ENCODE assay signal across 17 mouse cellular contexts in the genomic region with DNA sequence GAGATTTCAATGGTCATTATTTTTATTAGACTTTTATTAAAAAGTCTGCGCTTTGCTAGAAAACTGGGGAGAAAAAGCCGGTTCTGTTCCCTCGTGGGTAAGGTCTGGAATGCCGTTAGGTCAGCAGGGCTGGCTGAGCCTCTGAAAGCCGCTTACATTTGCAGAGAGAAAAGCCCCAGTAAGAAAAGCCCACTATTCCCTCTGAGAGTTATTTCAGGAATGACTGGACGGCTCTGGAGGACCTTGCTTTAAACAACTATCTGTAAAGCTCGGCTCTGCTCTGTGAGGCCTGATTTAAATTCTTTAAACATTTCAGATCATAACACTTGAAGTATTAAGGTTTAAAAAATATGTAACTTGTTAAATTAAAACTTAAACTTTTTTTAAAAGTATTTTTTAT. TPM values are rescaled to one million over a fixed set of nuclear protein-coding genes. Genes with fewer than 3 reads are reported as not detected.
A peak's percentile ranks its signal among the peaks of the same experiment; 100 is the strongest.
DNase-seq lines count a peak whose midpoint lies in the region; ATAC-seq lines count a peak whose summit lies in the region.
"Had no signal": no experiment of that assay in that cellular context is flagged by ENCODE, and none has a peak within 500 bp of the region (broad histone marks: within the 10 kb centered on the region; RNA-seq: fewer than 3 reads in every experiment).

No protein-coding gene starts in this region.

- no peak for DNase-seq in heart, embryonic 10.5 days (ENCODE audit: low spot score)
- DNase-seq in heart, adult 11 months, result no peak
- peak; percentile 49 for DNase-seq in embryonic facial prominence, embryonic 14.5 days (ENCODE audit: low spot score)
- DNase-seq in layer of hippocampus, postnatal 10 days (ENCODE audit: low spot score in 2 of 2), result no peak
- DNase-seq: adrenal gland, postnatal 14 days; cerebellum, adult 9-11 months; liver, embryonic 13.5 days; lung, postnatal 14 days; right cerebral cortex, adult 18-20 months; thymus, postnatal 25 days had no signal

- no peaks in the 10 kb centered on the region for H3K27me3 ChIP-seq in heart, embryonic 10.5 days (ENCODE audit: insufficient read depth, poor library complexity, severe bottlenecking)
- no peaks in the 10 kb centered on the region for H3K27me3 ChIP-seq in hindbrain, embryonic 13.5 days
- no peaks in the 10 kb centered on the region for H3K27me3 ChIP-seq in hindbrain, embryonic 16.5 days (replicated peaks; ENCODE audit: control insufficient read depth, insufficient read depth, low read length)
- no peaks in the 10 kb centered on the region for H3K27me3 ChIP-seq in embryonic facial prominence, embryonic 14.5 days (replicated peaks; ENCODE audit: control insufficient read depth, insufficient read depth, low read length)
- no peaks in the 10 kb centered on the region for H3K27me3 ChIP-seq in neural tube, embryonic 14.5 days (ENCODE audit: control insufficient read depth, insufficient read depth, low read length)
- H3K27me3 ChIP-seq: liver, embryonic 13.5 days had no signal

- peaks cover 15% of the 10 kb centered on the region; the same call in 1 of the 2 replicates for H3K36me3 ChIP-seq in heart, embryonic 10.5 days
- peaks cover 4% of the 10 kb centered on the region for H3K36me3 ChIP-seq in hindbrain, embryonic 13.5 days
- H3K36me3 ChIP-seq in hindbrain, embryonic 16.5 days (ENCODE audit: control insufficient read depth, insufficient read depth, low read length), result no peaks in the 10 kb centered on the region
- H3K36me3 ChIP-seq in embryonic facial prominence, embryonic 14.5 days (ENCODE audit: control insufficient read depth, insufficient read depth, low read length), result 0 out of 2 replicates have a peak, but pooled peaks cover 4% of the 10 kb centered on the region
- no peaks in the 10 kb centered on the region for H3K36me3 ChIP-seq in neural tube, embryonic 14.5 days (ENCODE audit: control insufficient read depth, insufficient read depth, low read length)

- no peaks in the 10 kb centered on the region for H3K9me3 ChIP-seq in heart, embryonic 10.5 days
- no peaks in the 10 kb centered on the region for H3K9me3 ChIP-seq in hindbrain, embryonic 13.5 days
- H3K9me3 ChIP-seq in hindbrain, embryonic 16.5 days (ENCODE audit: control insufficient read depth, low read length), result no peaks in the 10 kb centered on the region
- no peaks in the 10 kb centered on the region for H3K9me3 ChIP-seq in embryonic facial prominence, embryonic 14.5 days (ENCODE audit: control insufficient read depth, low read length)
- H3K9me3 ChIP-seq in neural tube, embryonic 14.5 days (ENCODE audit: control insufficient read depth, low read length), result no peaks in the 10 kb centered on the region
- H3K9me3 ChIP-seq: liver, embryonic 13.5 days had no signal

- ATAC-seq in hindbrain, embryonic 13.5 days (ENCODE audit: low FRiP score), result peak; percentile 49; the same call in 1 of the 2 replicates
- no peak for ATAC-seq in hindbrain, embryonic 16.5 days
- no peak for ATAC-seq in embryonic facial prominence, embryonic 14.5 days (ENCODE audit: low read depth)
- ATAC-seq in neural tube, embryonic 14.5 days (ENCODE audit: low read depth), result 0 out of 2 replicates have a peak, but pooled peaks have one; percentile 28
- ATAC-seq in cerebellum, adult (ENCODE audit: insufficient number of reproducible peaks, low FRiP score, low TSS enrichment), result no peak
- ATAC-seq: forebrain, embryonic 16.5 days had no signal

- H3K9ac ChIP-seq in hindbrain, embryonic 13.5 days, result no peak overlapping the region
- H3K9ac ChIP-seq in hindbrain, embryonic 16.5 days (ENCODE audit: low read depth, low read length), result no peak overlapping the region
- peak overlapping the region; percentile 10; the same call in 1 of the 2 replicates for H3K9ac ChIP-seq in embryonic facial prominence, embryonic 14.5 days (ENCODE audit: low read depth, low read length)
- H3K9ac ChIP-seq in neural tube, embryonic 14.5 days (replicated peaks; ENCODE audit: low read depth, low read length), result no peak overlapping the region
- H3K9ac ChIP-seq: liver, embryonic 13.5 days had no signal

- peaks cover 22% of the 10 kb centered on the region for H3K4me1 ChIP-seq in heart, embryonic 10.5 days
- peaks cover 17% of the 10 kb centered on the region for H3K4me1 ChIP-seq in hindbrain, embryonic 13.5 days (replicated peaks)
- H3K4me1 ChIP-seq in hindbrain, embryonic 16.5 days (ENCODE audit: control insufficient read depth, insufficient read depth, low read depth, low read length), result peaks cover 3% of the 10 kb centered on the region
- H3K4me1 ChIP-seq in embryonic facial prominence, embryonic 14.5 days (ENCODE audit: control insufficient read depth, insufficient read depth, low read length), result peaks cover 2% of the 10 kb centered on the region
- no peaks in the 10 kb centered on the region for H3K4me1 ChIP-seq in neural tube, embryonic 14.5 days (ENCODE audit: control insufficient read depth, insufficient read depth, low read length)

- no peak overlapping the region for H3K4me2 ChIP-seq in hindbrain, embryonic 13.5 days
- no peak overlapping the region for H3K4me2 ChIP-seq in hindbrain, embryonic 16.5 days (ENCODE audit: low read length)
- H3K4me2 ChIP-seq in embryonic facial prominence, embryonic 14.5 days (ENCODE audit: low read depth, low read length), result no peak overlapping the region
- H3K4me2 ChIP-seq in neural tube, embryonic 14.5 days (ENCODE audit: low read depth, low read length), result no peak overlapping the region
- H3K4me2 ChIP-seq: liver, embryonic 13.5 days; midbrain, embryonic 11.5 days had no signal

- 41% methylated on average over 7 of the region's 7 CpGs for WGBS in heart, embryonic 10.5 days
- WGBS in hindbrain, embryonic 13.5 days, result 68% methylated on average over 7 of the region's 7 CpGs
- 58% methylated on average over 7 of the region's 7 CpGs for WGBS in hindbrain, embryonic 16.5 days
- 45% methylated on average over 7 of the region's 7 CpGs for WGBS in embryonic facial prominence, embryonic 14.5 days
- WGBS in neural tube, embryonic 14.5 days, result 46% methylated on average over 7 of the region's 7 CpGs

- peak overlapping the region; percentile 67 for H3K27ac ChIP-seq in heart, embryonic 10.5 days
- 0 out of 2 replicates have a peak overlapping the region, but pooled peaks have one; percentile 3 for H3K27ac ChIP-seq in hindbrain, embryonic 13.5 days
- H3K27ac ChIP-seq in hindbrain, embryonic 16.5 days (ENCODE audit: low read depth, low read length), result no peak overlapping the region; the same call in 1 of the 2 replicates
- 0 out of 2 replicates have a peak overlapping the region, but pooled peaks have one; percentile 8 for H3K27ac ChIP-seq in embryonic facial prominence, embryonic 14.5 days (replicated peaks; ENCODE audit: low read depth, low read length)
- H3K27ac ChIP-seq in neural tube, embryonic 14.5 days (ENCODE audit: low read depth, low read length), result no peak overlapping the region
- H3K27ac ChIP-seq: kidney, postnatal 0 days; liver, embryonic 13.5 days had no signal

- H3K4me3 ChIP-seq in heart, embryonic 10.5 days, result no peak overlapping the region
- H3K4me3 ChIP-seq in hindbrain, embryonic 13.5 days, result no peak overlapping the region
- H3K4me3 ChIP-seq in hindbrain, embryonic 16.5 days (ENCODE audit: low read length), result no peak overlapping the region
- H3K4me3 ChIP-seq in embryonic facial prominence, embryonic 14.5 days (ENCODE audit: low read depth, low read length), result no peak overlapping the region
- H3K4me3 ChIP-seq in neural tube, embryonic 14.5 days (ENCODE audit: low read depth, low read length), result no peak overlapping the region
- H3K4me3 ChIP-seq: liver, embryonic 13.5 days had no signal

RNA-seq across cellular contexts. Expression of gene Elovl6, which starts 36.4 kb away (rescaled TPM):
- polyA plus RNA-seq in heart, embryonic 10.5 days (2016; fragmentation: Nextera tagmentation; extraction: Ambion mirVana), result 24.7 and 35.8 TPM in 2 replicates
- polyA plus RNA-seq in hindbrain, embryonic 13.5 days (2015; fragmentation: Nextera tagmentation; extraction: Ambion mirVana), result 29.4 and 32.2 TPM in 2 replicates
- polyA plus RNA-seq in hindbrain, embryonic 16.5 days (2015; fragmentation: Nextera tagmentation; extraction: Ambion mirVana), result 44.3 and 44.4 TPM in 2 replicates
- 25.0 and 26.6 TPM in 2 replicates for polyA plus RNA-seq in embryonic facial prominence, embryonic 14.5 days (2014; fragmentation: Nextera tagmentation; extraction: Ambion mirVana)
- 35.0 and 37.1 TPM in 2 replicates for polyA plus RNA-seq in neural tube, embryonic 14.5 days (2014; fragmentation: Nextera tagmentation; extraction: Ambion mirVana)
- 10 to 100 TPM; 53.8 to 55.6 TPM for total RNA-seq in layer of hippocampus, postnatal 10 days (2021)

Comparison
In these comparisons a context has a peak if more than half of its experiments do, and no peak if none do; other contexts are left out.
1. H3K27ac ChIP-seq: peak in heart, embryonic 10.5 days (single experiment), hindbrain, embryonic 13.5 days (single experiment) and embryonic facial prominence, embryonic 14.5 days (single experiment); none in hindbrain, embryonic 16.5 days (single experiment) and neural tube, embryonic 14.5 days (single experiment).
2. ATAC-seq: peak in hindbrain, embryonic 13.5 days (single experiment) and neural tube, embryonic 14.5 days (single experiment); none in hindbrain, embryonic 16.5 days (single experiment), embryonic facial prominence, embryonic 14.5 days (single experiment) and cerebellum, adult (single experiment).